ENCODE assay signal across 28 mouse cellular contexts in genomic region chr13:116087140-116087539, GRCm38 (mm10).
DNase-seq lines count a peak whose midpoint lies in the region; ATAC-seq lines count a peak whose summit lies in the region.
"Had no signal": no experiment of that assay in that cellular context is flagged by ENCODE, and none has a peak within 500 bp of the region (broad histone marks: within the 10 kb centered on the region; RNA-seq: fewer than 3 reads in every experiment).

No protein-coding gene starts in this region.

- H3K9ac ChIP-seq in midbrain, embryonic 12.5 days (replicated peaks), result no peak overlapping the region
- no peak overlapping the region for H3K9ac ChIP-seq in midbrain, embryonic 11.5 days (ENCODE audit: low read length)
- no peak overlapping the region for H3K9ac ChIP-seq in forebrain, embryonic 13.5 days
- H3K9ac ChIP-seq in forebrain, embryonic 16.5 days (replicated peaks; ENCODE audit: low read depth, low read length), result no peak overlapping the region
- H3K9ac ChIP-seq in hindbrain, embryonic 16.5 days (ENCODE audit: low read depth, low read length), result no peak overlapping the region
- H3K9ac ChIP-seq: liver, embryonic 15.5 days; lung, embryonic 14.5 days had no signal

- 66% methylated on average over 1 of the region's 1 CpGs for WGBS in midbrain, embryonic 12.5 days
- 75% methylated on average over 1 of the region's 1 CpGs for WGBS in midbrain, embryonic 11.5 days
- WGBS in forebrain, embryonic 13.5 days, result 12% methylated on average over 1 of the region's 1 CpGs
- 4% methylated on average over 1 of the region's 1 CpGs for WGBS in forebrain, embryonic 16.5 days
- 48% methylated on average over 1 of the region's 1 CpGs for WGBS in hindbrain, embryonic 16.5 days

- H3K4me2 ChIP-seq in midbrain, embryonic 12.5 days (replicated peaks), result no peak overlapping the region
- no peak overlapping the region for H3K4me2 ChIP-seq in midbrain, embryonic 11.5 days
- H3K4me2 ChIP-seq in forebrain, embryonic 13.5 days, result no peak overlapping the region
- H3K4me2 ChIP-seq in forebrain, embryonic 16.5 days (ENCODE audit: low read length), result no peak overlapping the region
- no peak overlapping the region for H3K4me2 ChIP-seq in hindbrain, embryonic 16.5 days (ENCODE audit: low read length)
- H3K4me2 ChIP-seq: heart, embryonic 11.5 days; liver, embryonic 15.5 days; lung, embryonic 14.5 days had no signal

- no peaks in the 10 kb centered on the region; the same call in 1 of the 2 replicates for H3K4me1 ChIP-seq in midbrain, embryonic 12.5 days
- no peaks in the 10 kb centered on the region for H3K4me1 ChIP-seq in midbrain, embryonic 11.5 days (ENCODE audit: control insufficient read depth, insufficient read depth, low read length)
- H3K4me1 ChIP-seq in forebrain, embryonic 13.5 days, result peaks cover 10% of the 10 kb centered on the region; the same call in 1 of the 2 replicates
- no peaks in the 10 kb centered on the region for H3K4me1 ChIP-seq in forebrain, embryonic 16.5 days (replicated peaks; ENCODE audit: control insufficient read depth, insufficient read depth, low read length)
- H3K4me1 ChIP-seq in hindbrain, embryonic 16.5 days (ENCODE audit: control insufficient read depth, insufficient read depth, low read depth, low read length), result no peaks in the 10 kb centered on the region
- H3K4me1 ChIP-seq: liver, embryonic 15.5 days had no signal

- no peaks in the 10 kb centered on the region for H3K9me3 ChIP-seq in midbrain, embryonic 12.5 days
- no peaks in the 10 kb centered on the region for H3K9me3 ChIP-seq in midbrain, embryonic 11.5 days (ENCODE audit: control insufficient read depth, low read length)
- H3K9me3 ChIP-seq in forebrain, embryonic 13.5 days (replicated peaks), result no peaks in the 10 kb centered on the region
- H3K9me3 ChIP-seq in forebrain, embryonic 16.5 days (ENCODE audit: control insufficient read depth, low read length), result no peaks in the 10 kb centered on the region
- H3K9me3 ChIP-seq in hindbrain, embryonic 16.5 days (ENCODE audit: control insufficient read depth, low read length), result no peaks in the 10 kb centered on the region
- H3K9me3 ChIP-seq: liver, embryonic 15.5 days had no signal

- H3K27ac ChIP-seq in midbrain, embryonic 12.5 days (replicated peaks), result no peak overlapping the region
- H3K27ac ChIP-seq in midbrain, embryonic 11.5 days (ENCODE audit: low read depth, low read length), result no peak overlapping the region
- no peak overlapping the region for H3K27ac ChIP-seq in forebrain, embryonic 13.5 days
- no peak overlapping the region for H3K27ac ChIP-seq in forebrain, embryonic 16.5 days (ENCODE audit: low read length)
- no peak overlapping the region for H3K27ac ChIP-seq in hindbrain, embryonic 16.5 days (ENCODE audit: low read depth, low read length)
- H3K27ac ChIP-seq: liver, embryonic 15.5 days; stomach, postnatal 0 days had no signal

- H3K4me3 ChIP-seq in midbrain, embryonic 12.5 days, result no peak overlapping the region
- no peak overlapping the region for H3K4me3 ChIP-seq in midbrain, embryonic 11.5 days (ENCODE audit: low read depth, low read length)
- no peak overlapping the region for H3K4me3 ChIP-seq in forebrain, embryonic 13.5 days
- H3K4me3 ChIP-seq in forebrain, embryonic 16.5 days (replicated peaks; ENCODE audit: low read length), result no peak overlapping the region
- H3K4me3 ChIP-seq in hindbrain, embryonic 16.5 days (ENCODE audit: low read length), result no peak overlapping the region
- H3K4me3 ChIP-seq: erythroblast, embryonic 14.5 days; liver, embryonic 15.5 days had no signal

- H3K27me3 ChIP-seq in midbrain, embryonic 12.5 days, result no peaks in the 10 kb centered on the region
- H3K27me3 ChIP-seq in midbrain, embryonic 11.5 days (ENCODE audit: control insufficient read depth, insufficient read depth, low read length), result no peaks in the 10 kb centered on the region
- peaks cover 5% of the 10 kb centered on the region; the same call in 1 of the 2 replicates for H3K27me3 ChIP-seq in forebrain, embryonic 13.5 days
- H3K27me3 ChIP-seq in forebrain, embryonic 16.5 days (replicated peaks; ENCODE audit: control insufficient read depth, insufficient read depth, low read length), result no peaks in the 10 kb centered on the region
- no peaks in the 10 kb centered on the region for H3K27me3 ChIP-seq in hindbrain, embryonic 16.5 days (replicated peaks; ENCODE audit: control insufficient read depth, insufficient read depth, low read length)
- H3K27me3 ChIP-seq: liver, embryonic 15.5 days had no signal

- no peak for DNase-seq in midbrain, embryonic 11.5 days (ENCODE audit: low spot score, missing footprints)
- DNase-seq in gastrocnemius, postnatal 10 days, result no peak
- no peak for DNase-seq in layer of hippocampus, adult 9-10 months (ENCODE audit: low spot score)
- DNase-seq: adrenal gland, postnatal 36 days; cerebellum, adult 2 months; cerebellum, postnatal 14 days; gastrocnemius, postnatal 36 days; heart, adult 18-20 months; heart, postnatal 36 days; kidney, adult 11 months; kidney, postnatal 14 days; liver; lung, embryonic 14.5 days; lung, postnatal 14 days; right cerebral cortex, adult 18-20 months; right cerebral cortex, postnatal 4 days; thymus, adult 18-20 months; thymus, postnatal 25 days had no signal

- ATAC-seq in midbrain, embryonic 12.5 days (ENCODE audit: low FRiP score, low read depth), result 0 out of 2 replicates have a peak, but pooled peaks have one; percentile 12
- ATAC-seq in midbrain, embryonic 11.5 days (ENCODE audit: low FRiP score), result no peak
- ATAC-seq in forebrain, embryonic 13.5 days, result peak; percentile 56
- peak; percentile 47; the same call in 1 of the 2 replicates for ATAC-seq in forebrain, embryonic 16.5 days
- peak; percentile 20; the same call in 1 of the 2 replicates for ATAC-seq in hindbrain, embryonic 16.5 days
- ATAC-seq: CD4-positive, CD25-positive, alpha-beta regulatory T cell, adult 4 months; inflammation-experienced regulatory T-cells, adult 6 months had no signal

- no peaks in the 10 kb centered on the region for H3K36me3 ChIP-seq in midbrain, embryonic 12.5 days
- H3K36me3 ChIP-seq in midbrain, embryonic 11.5 days (ENCODE audit: control insufficient read depth, insufficient read depth, low read length), result no peaks in the 10 kb centered on the region
- H3K36me3 ChIP-seq in forebrain, embryonic 13.5 days (ENCODE audit: poor library complexity, severe bottlenecking), result no peaks in the 10 kb centered on the region
- H3K36me3 ChIP-seq in forebrain, embryonic 16.5 days (ENCODE audit: control insufficient read depth, insufficient read depth), result no peaks in the 10 kb centered on the region
- no peaks in the 10 kb centered on the region for H3K36me3 ChIP-seq in hindbrain, embryonic 16.5 days (ENCODE audit: control insufficient read depth, insufficient read depth, low read length)
- H3K36me3 ChIP-seq: liver, embryonic 15.5 days had no signal
